Comparison of ENCODE assay signal across 7 mouse cellular contexts in genomic region chrX:68677508-68677907, GRCm38 (mm10). TPM values are rescaled to one million over a fixed set of nuclear protein-coding genes. Genes with fewer than 3 reads are reported as not detected.
A peak's percentile ranks its signal among the peaks of the same experiment; 100 is the strongest.
DNase-seq lines count a peak whose midpoint lies in the region; ATAC-seq and TF ChIP-seq lines count a peak whose summit lies in the region.

No protein-coding gene starts in this region.

- no peak for DNase-seq in heart, postnatal 0 days (ENCODE audit: low spot score)
- DNase-seq in heart, adult 2 months, result no peak
- peak; percentile 38 for DNase-seq in A20 (ENCODE audit: low read depth, low spot score)
- DNase-seq in ES-E14 (ENCODE audit: low read depth, low spot score), result no peak
- no peak for DNase-seq in ovary, adult 18-20 months (ENCODE audit: low spot score)
- no peak for DNase-seq in layer of hippocampus, adult 9-10 months (ENCODE audit: low spot score)

- ATAC-seq in heart, postnatal 0 days (ENCODE audit: insufficient read depth, low read depth), result no peak
- no peak for ATAC-seq in limb, embryonic 13.5 days (ENCODE audit: low FRiP score, low read depth)

- H3K9ac ChIP-seq in heart, postnatal 0 days (replicated peaks; ENCODE audit: low read depth, low read length), result no peak overlapping the region
- no peak overlapping the region for H3K9ac ChIP-seq in heart, adult 2 months (ENCODE audit: low read depth, low read length)
- H3K9ac ChIP-seq in ES-E14 (ENCODE audit: insufficient read depth, low read depth, low read length, poor library complexity, severe bottlenecking), result no peak overlapping the region
- no peak overlapping the region for H3K9ac ChIP-seq in limb, embryonic 13.5 days

- H3K27me3 ChIP-seq in heart, postnatal 0 days (ENCODE audit: control insufficient read depth, insufficient read depth, low read length), result no peaks in the 10 kb centered on the region
- H3K27me3 ChIP-seq in heart, adult 2 months (ENCODE audit: control insufficient read depth, insufficient read depth, low read length), result no peaks in the 10 kb centered on the region
- H3K27me3 ChIP-seq in limb, embryonic 13.5 days, result no peaks in the 10 kb centered on the region

- intact Hi-C loops in heart, adult 2 months (cut with DNase I), result no loop called here

- 30% methylated on average over 1 of the region's 1 CpGs for WGBS in heart, postnatal 0 days
- WGBS in heart, adult 2 months, result 14% methylated on average over 1 of the region's 1 CpGs
- 23% methylated on average over 1 of the region's 1 CpGs for WGBS in limb, embryonic 13.5 days

- no peak for TF ChIP-seq POLR2A in heart, adult 2 months (IDR thresholded peaks at IDR 0.05; ENCODE audit: insufficient read depth, low read depth, low read length)

- peak overlapping the region; percentile 66; the same call in 1 of the 2 replicates for H3K4me2 ChIP-seq in heart, postnatal 0 days (ENCODE audit: low read depth, low read length)
- peak overlapping the region; percentile 58 for H3K4me2 ChIP-seq in limb, embryonic 13.5 days (replicated peaks)

- no peak overlapping the region for H3K4me3 ChIP-seq in heart, postnatal 0 days (ENCODE audit: low read depth, low read length)
- H3K4me3 ChIP-seq in heart, adult 2 months, result no peak overlapping the region
- H3K4me3 ChIP-seq in ES-E14 (ENCODE audit: insufficient read depth in 1 of 2, low read depth in 1 of 2, low read length in 2 of 2, poor library complexity in 1 of 2, severe bottlenecking in 1 of 2), result peak overlapping the region; percentile 72 to 90; a peak in 2 of 4 replicates
- H3K4me3 ChIP-seq in limb, embryonic 13.5 days, result peak overlapping the region; percentile 70

- H3K79me2 ChIP-seq in heart, adult 2 months (replicated peaks; ENCODE audit: control insufficient read depth, insufficient read depth, low read length), result no peaks in the 10 kb centered on the region

- no peaks in the 10 kb centered on the region for H3K36me3 ChIP-seq in heart, postnatal 0 days (replicated peaks; ENCODE audit: control insufficient read depth, insufficient read depth, low read length)
- H3K36me3 ChIP-seq in heart, adult 2 months (ENCODE audit: control insufficient read depth, insufficient read depth, low read length), result no peaks in the 10 kb centered on the region
- no peaks in the 10 kb centered on the region for H3K36me3 ChIP-seq in ES-E14 (ENCODE audit: control insufficient read depth, insufficient read depth, low read length, poor library complexity, severe bottlenecking)
- no peaks in the 10 kb centered on the region for H3K36me3 ChIP-seq in limb, embryonic 13.5 days

- TF ChIP-seq CTCF in heart, postnatal 0 days (IDR thresholded peaks at IDR 0.05; ENCODE audit: low read depth), result no peak
- no peak for TF ChIP-seq CTCF in heart, adult 2 months (IDR thresholded peaks at IDR 0.05)

- H3K9me3 ChIP-seq in heart, postnatal 0 days (replicated peaks; ENCODE audit: control insufficient read depth, low read length), result no peaks in the 10 kb centered on the region
- H3K9me3 ChIP-seq in ES-E14 (ENCODE audit: control insufficient read depth, insufficient read depth, low read depth, low read length), result no peaks in the 10 kb centered on the region
- no peaks in the 10 kb centered on the region for H3K9me3 ChIP-seq in limb, embryonic 13.5 days

- H3K27ac ChIP-seq in heart, postnatal 0 days (ENCODE audit: low read depth), result 0 out of 2 replicates have a peak overlapping the region, but pooled peaks have one; percentile 53
- no peak overlapping the region for H3K27ac ChIP-seq in heart, adult 2 months
- H3K27ac ChIP-seq in ES-E14 (ENCODE audit: insufficient read depth, low read depth, low read length, poor library complexity, severe bottlenecking), result no peak overlapping the region
- H3K27ac ChIP-seq in limb, embryonic 13.5 days, result no peak overlapping the region

- TF ChIP-seq EP300 in heart, postnatal 0 days (IDR thresholded peaks at IDR 0.05; ENCODE audit: low read depth), result no peak
- TF ChIP-seq EP300 in heart, adult 2 months (IDR thresholded peaks at IDR 0.05; ENCODE audit: insufficient read depth, low read depth, low read length), result no peak

- H3K4me1 ChIP-seq in heart, postnatal 0 days (ENCODE audit: control insufficient read depth, insufficient read depth), result no peaks in the 10 kb centered on the region
- H3K4me1 ChIP-seq in heart, adult 2 months (ENCODE audit: control insufficient read depth, insufficient read depth, low read length), result no peaks in the 10 kb centered on the region
- peaks cover 0 to 2% of the 10 kb centered on the region in 2 experiments; a peak in 1 of 4 replicates for H3K4me1 ChIP-seq in ES-E14 (ENCODE audit: control insufficient read depth in 2 of 2, insufficient read depth in 2 of 2, low read length in 2 of 2, poor library complexity in 1 of 2)
- no peaks in the 10 kb centered on the region for H3K4me1 ChIP-seq in limb, embryonic 13.5 days

- in situ Hi-C loops in ES-E14 (cut with MboI; ENCODE audit: low sequenced_read_pairs in 2 of 2, unreplicated experiment in 2 of 2), result no loop called here

TF ChIP-seq in ES-E14, 5 proteins besides CTCF, POLR2A, EP300 and RAD21:
- TF ChIP-seq ZNF384 (IDR thresholded peaks at IDR 0.05; ENCODE audit: low read depth, low read length) (no peak), ZC3H11A (IDR thresholded peaks at IDR 0.05; ENCODE audit: borderline replicate concordance, low read depth, low read length) (no peak), MAFK (IDR thresholded peaks at IDR 0.05; ENCODE audit: insufficient read depth, low read depth, low read length) (no peak), HCFC1 (IDR thresholded peaks at IDR 0.05; ENCODE audit: borderline replicate concordance, insufficient read depth, low read length) (no peak), CHD2 (IDR thresholded peaks at IDR 0.05; ENCODE audit: low read depth, low read length) (no peak)

RNA-seq across cellular contexts. Expression of gene Fmr1, which starts 0.8 kb away (rescaled TPM):
- total RNA-seq in heart, postnatal 0 days (2014; rRNA removed; ENCODE audit: low replicate concordance), result 15.0 and 16.1 TPM in 2 replicates
- 18.3 and 20.9 TPM in 2 replicates for polyA plus RNA-seq in heart, postnatal 0 days (2015; fragmentation: Nextera tagmentation; extraction: Ambion mirVana)
- total RNA-seq in heart, adult 2 months (2021), result 1 to 10 TPM; 9.0 to 9.7 TPM
- polyA plus RNA-seq in heart, adult 2 months (2012; rRNA removed), result 4.6 and 5.6 TPM in 2 replicates
- total RNA-seq in ES-E14 (2012; rRNA removed), result 31.5 and 38.5 TPM in 2 replicates
- 68.5 and 71.9 TPM in 2 replicates for polyA plus RNA-seq in limb, embryonic 13.5 days (2015; fragmentation: Nextera tagmentation; extraction: Ambion mirVana)

Comparison
In these comparisons a context has a peak if more than half of its experiments do, and no peak if none do; other contexts are left out.
1. H3K4me3 ChIP-seq: peak in ES-E14 (2 of 2) and limb, embryonic 13.5 days (single experiment); none in heart, postnatal 0 days (single experiment) and heart, adult 2 months (single experiment).